Comparison of ENCODE assay signal across 9 mouse cellular contexts in genomic region chr6:117828273-117828672, GRCm38 (mm10). TPM values are rescaled to one million over a fixed set of nuclear protein-coding genes. Genes with fewer than 3 reads are reported as not detected.
DNase-seq lines count a peak whose midpoint lies in the region; ATAC-seq lines count a peak whose summit lies in the region.
"Had no signal": no experiment of that assay in that cellular context is flagged by ENCODE, and none has a peak within 500 bp of the region (broad histone marks: within the 10 kb centered on the region; RNA-seq: fewer than 3 reads in every experiment).

No protein-coding gene starts in this region.

- peak; percentile 16 to 57 for DNase-seq in spleen, adult 18-20 months
- no peak for DNase-seq in spleen, adult 12 weeks (ENCODE audit: low spot score)
- DNase-seq in adrenal gland, postnatal 25 days = peak; percentile 70
- DNase-seq in induced T-regulatory cell, adult 2 months (ENCODE audit: low read depth) = peak; percentile 55
- peak; percentile 26 for DNase-seq in liver, embryonic 13.5 days
- DNase-seq in retina, postnatal 1 day = peak; percentile 72
- no peak for DNase-seq in c-Kit-positive CD71-positive TER-119-positive erythroid progenitor cells, embryonic 14.5 days (ENCODE audit: low spot score)

- no peak overlapping the region for H3K27ac ChIP-seq in forebrain, embryonic 15.5 days (replicated peaks)
- no peak overlapping the region for H3K27ac ChIP-seq in liver, embryonic 13.5 days
- H3K27ac ChIP-seq: heart, embryonic 15.5 days had no signal

- no peaks in the 10 kb centered on the region for H3K4me1 ChIP-seq in forebrain, embryonic 15.5 days
- H3K4me1 ChIP-seq in liver, embryonic 13.5 days (replicated peaks) = no peaks in the 10 kb centered on the region
- H3K4me1 ChIP-seq: heart, embryonic 15.5 days had no signal

- no peak overlapping the region for H3K4me3 ChIP-seq in forebrain, embryonic 15.5 days
- H3K4me3 ChIP-seq in liver, embryonic 13.5 days (replicated peaks) = no peak overlapping the region
- H3K4me3 ChIP-seq: heart, embryonic 15.5 days had no signal

- ATAC-seq in forebrain, embryonic 15.5 days (replicated peaks) = 0 out of 2 replicates have a peak, but pooled peaks have one; percentile 35
- no peak for ATAC-seq in liver, embryonic 13.5 days (ENCODE audit: low read depth)

- no peaks in the 10 kb centered on the region for H3K27me3 ChIP-seq in forebrain, embryonic 15.5 days
- peaks cover 4% of the 10 kb centered on the region; the same call in 1 of the 2 replicates for H3K27me3 ChIP-seq in liver, embryonic 13.5 days

- no peak overlapping the region for H3K4me2 ChIP-seq in forebrain, embryonic 15.5 days (replicated peaks)
- no peak overlapping the region for H3K4me2 ChIP-seq in liver, embryonic 13.5 days
- H3K4me2 ChIP-seq: heart, embryonic 15.5 days had no signal

- H3K9me3 ChIP-seq in forebrain, embryonic 15.5 days = no peaks in the 10 kb centered on the region
- H3K9me3 ChIP-seq in liver, embryonic 13.5 days (replicated peaks) = no peaks in the 10 kb centered on the region
- H3K9me3 ChIP-seq: heart, embryonic 15.5 days had no signal

- H3K36me3 ChIP-seq in forebrain, embryonic 15.5 days = no peaks in the 10 kb centered on the region
- H3K36me3 ChIP-seq in liver, embryonic 13.5 days = no peaks in the 10 kb centered on the region
- H3K36me3 ChIP-seq: heart, embryonic 15.5 days had no signal

- H3K9ac ChIP-seq in forebrain, embryonic 15.5 days (replicated peaks) = no peak overlapping the region
- H3K9ac ChIP-seq in liver, embryonic 13.5 days = no peak overlapping the region
- H3K9ac ChIP-seq: heart, embryonic 15.5 days had no signal

- WGBS in forebrain, embryonic 15.5 days = 11% methylated on average over 9 of the region's 9 CpGs
- 14% methylated on average over 9 of the region's 9 CpGs for WGBS in liver, embryonic 13.5 days (ENCODE audit: insufficient replicate concordance)

RNA-seq across cellular contexts. Expression of gene Zfp637, which starts 12.7 kb away (rescaled TPM):
- 36.1 and 37.0 TPM in 2 replicates for total RNA-seq in adrenal gland, postnatal 25 days (2021)
- 216 and 224 TPM in 2 replicates for polyA plus RNA-seq in forebrain, embryonic 15.5 days (2015; fragmentation: Nextera tagmentation; extraction: Ambion mirVana)
- 38.8 and 39.8 TPM in 2 replicates for polyA plus RNA-seq in liver, embryonic 13.5 days (2015; fragmentation: Nextera tagmentation; extraction: Ambion mirVana)

RNA-seq across cellular contexts. Expression of gene Zfp239, which starts 33.6 kb away (rescaled TPM):
- 3.0 and 4.3 TPM in 2 replicates for total RNA-seq in adrenal gland, postnatal 25 days (2021)
- polyA plus RNA-seq in forebrain, embryonic 15.5 days (2015; fragmentation: Nextera tagmentation; extraction: Ambion mirVana) = 14.3 and 16.2 TPM in 2 replicates
- 3.0 and 4.1 TPM in 2 replicates for polyA plus RNA-seq in liver, embryonic 13.5 days (2015; fragmentation: Nextera tagmentation; extraction: Ambion mirVana)

Comparison
In these comparisons a context has a peak if more than half of its experiments do, and no peak if none do; other contexts are left out.
1. DNase-seq: peak in spleen, adult 18-20 months (2 of 2), adrenal gland, postnatal 25 days (single experiment), induced T-regulatory cell, adult 2 months (single experiment), liver, embryonic 13.5 days (single experiment) and retina, postnatal 1 day (single experiment); none in spleen, adult 12 weeks (single experiment) and c-Kit-positive CD71-positive TER-119-positive erythroid progenitor cells, embryonic 14.5 days (single experiment).